Mouse (Mus musculus): ENCODE measurements at regions not wholly inside any gene's neighbourhood (a gene's known extent, or its start where the extent isn't known, plus 50 kb on each side); places are given as distances from the start of the nearest gene placed in this dataset.

DNA sequence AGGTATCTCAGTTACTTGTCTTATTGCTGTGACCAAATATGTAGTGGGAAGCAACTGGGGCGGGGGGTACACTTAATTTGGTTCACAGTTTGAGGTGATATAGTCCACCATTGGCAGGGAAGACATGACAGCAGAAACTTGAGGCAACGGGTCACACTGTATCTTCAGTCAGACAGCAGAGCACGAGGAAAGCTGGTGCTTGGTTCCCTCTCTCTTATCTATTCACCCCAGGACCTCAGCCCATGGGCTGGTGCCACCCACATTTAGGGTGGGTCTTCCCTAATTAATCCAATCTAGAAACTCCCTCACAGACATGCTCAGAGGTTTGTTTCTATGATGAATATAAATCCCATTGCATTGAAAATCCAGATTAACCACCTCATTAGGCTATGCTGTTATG lies 56.5 kb downstream of the Otud1 start:
- DNase-seq (ENCODE audit: extremely low spot score in 1 of 2, low spot score in 1 of 2) = no peak

DNA sequence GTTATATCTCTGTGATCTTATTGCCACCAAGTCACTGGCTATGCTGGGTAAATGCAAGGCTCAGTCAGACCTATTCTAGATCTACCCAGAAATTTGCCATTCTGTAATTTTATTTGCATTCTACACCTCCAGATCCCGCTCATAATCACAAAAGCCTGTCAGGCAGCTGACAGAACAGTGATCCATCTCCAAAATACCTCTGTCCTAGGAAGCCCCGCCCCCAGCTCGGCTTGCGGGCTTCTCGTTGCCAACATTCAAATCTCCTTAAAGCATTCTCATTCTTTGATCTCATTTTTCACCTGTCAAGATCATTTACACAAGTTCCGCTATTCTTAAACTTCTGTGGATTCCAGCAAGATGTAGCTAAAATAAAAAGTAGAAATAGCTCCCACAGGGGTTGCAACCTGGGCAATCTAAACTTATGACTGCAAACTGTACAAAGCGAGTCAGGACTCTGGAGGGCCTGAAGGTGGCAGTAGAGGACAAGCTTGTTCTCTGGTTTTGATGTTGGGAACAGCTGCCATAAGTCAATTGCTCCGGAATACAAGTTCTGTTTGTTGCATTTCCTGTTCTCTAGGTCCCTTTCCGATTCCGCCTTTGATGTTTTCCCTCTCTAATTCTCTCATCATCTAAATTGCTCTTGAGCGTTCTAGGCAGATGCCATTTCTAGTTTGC lies 58.1 kb downstream of the Otud1 start:
- peak; percentile 30 to 81 for DNase-seq (ENCODE audit: extremely low spot score in 1 of 2, low spot score in 1 of 2)

- no peak for DNase-seq (ENCODE audit: extremely low spot score in 1 of 2, low spot score in 1 of 2)
Observed at GRCm38 (mm10) chr2:19716388-19716787, 58.8 kb downstream of the Otud1 start.

DNA sequence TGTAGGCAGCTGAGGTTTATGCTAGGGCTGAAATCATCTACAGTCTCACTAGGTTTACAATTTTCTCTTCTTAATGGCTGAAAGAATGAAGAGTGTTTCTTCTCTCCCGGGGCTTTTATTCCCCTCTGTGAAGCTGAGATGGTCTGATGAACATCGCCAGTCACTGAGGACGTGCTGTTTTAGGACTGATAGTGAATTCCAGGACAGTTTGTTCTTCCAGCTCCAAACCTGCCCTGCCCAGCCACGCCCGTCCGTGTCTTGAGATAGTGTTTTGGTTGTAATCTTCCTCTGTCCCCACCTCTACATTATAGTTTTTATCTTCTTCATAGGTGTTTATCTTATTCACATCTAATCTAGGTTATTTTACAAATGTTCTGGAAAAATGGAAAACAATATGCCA lies 68.5 kb downstream of the Otud1 start:
- no peak for DNase-seq (ENCODE audit: extremely low spot score in 1 of 2, low spot score in 1 of 2)

GRCm38 (mm10) chr2:19726904-19727303 lies 69.4 kb downstream of the Otud1 start:
- DNase-seq (ENCODE audit: extremely low spot score in 1 of 2, low spot score in 1 of 2) = peak in 1 of 2 experiments; percentile 62

GRCm38 (mm10) chr2:19732922-19733859 lies 75.6 kb downstream of the Otud1 start:
- no peak for DNase-seq (ENCODE audit: extremely low spot score in 1 of 2, low spot score in 1 of 2)

- DNase-seq (ENCODE audit: extremely low spot score in 1 of 2, low spot score in 1 of 2) = no peak
Observed at GRCm38 (mm10) chr2:19734164-19734870, 76.8 kb downstream of the Otud1 start.

DNA sequence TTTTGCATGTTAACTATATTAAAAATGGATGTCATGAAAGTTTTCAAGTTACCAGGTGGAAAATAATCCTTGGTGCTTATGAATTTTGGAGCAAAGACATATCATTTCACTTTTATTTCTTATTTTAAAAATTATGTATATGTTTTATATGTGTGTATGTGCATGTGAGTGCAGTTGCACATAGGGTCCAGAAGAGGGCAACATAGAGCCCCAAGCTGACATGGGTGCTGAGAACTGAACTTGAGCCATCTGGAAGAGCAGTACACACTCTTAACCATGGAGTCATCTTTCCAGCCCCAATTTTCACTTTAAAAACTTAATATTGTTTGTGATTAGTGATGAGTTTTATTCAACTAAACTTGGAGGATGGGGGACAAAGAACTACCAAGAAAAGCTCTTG lies 84.0 kb downstream of the Otud1 start:
- DNase-seq (ENCODE audit: extremely low spot score in 1 of 2, low spot score in 1 of 2) = no peak

DNA sequence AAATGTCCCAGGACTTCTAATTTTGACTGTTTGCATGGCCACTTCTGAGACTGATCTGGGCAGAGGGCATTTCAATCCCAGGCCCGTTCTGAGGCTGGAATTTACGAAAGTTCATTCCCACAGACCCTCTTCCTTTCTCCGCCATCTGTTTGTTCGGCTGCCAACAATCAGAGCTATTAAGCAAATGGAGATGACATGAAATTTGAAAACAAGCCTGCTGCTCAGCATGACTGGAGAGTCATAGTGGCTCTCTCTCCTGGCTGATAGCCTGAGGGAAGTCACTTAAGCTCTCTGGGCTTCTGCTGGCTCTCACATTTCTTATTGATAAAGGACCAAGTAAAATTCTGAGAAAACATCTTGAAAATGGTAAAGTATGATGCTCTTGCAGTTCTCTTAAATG lies 85.9 kb downstream of the Otud1 start:
- no peak for DNase-seq (ENCODE audit: extremely low spot score in 1 of 2, low spot score in 1 of 2)

- no peak for DNase-seq (ENCODE audit: extremely low spot score in 1 of 2, low spot score in 1 of 2)
Observed at GRCm38 (mm10) chr2:19744986-19745660, 87.6 kb downstream of the Otud1 start.

- DNase-seq (ENCODE audit: extremely low spot score in 1 of 2, low spot score in 1 of 2) = peak; percentile 9 to 22
Observed at GRCm38 (mm10) chr2:19752753-19753152, 95.2 kb downstream of the Otud1 start.

GRCm38 (mm10) chr2:19753479-19753878 lies 95.9 kb downstream of the Otud1 start:
- DNase-seq (ENCODE audit: extremely low spot score in 1 of 2, low spot score in 1 of 2) = peak in 1 of 2 experiments; percentile 60

DNA sequence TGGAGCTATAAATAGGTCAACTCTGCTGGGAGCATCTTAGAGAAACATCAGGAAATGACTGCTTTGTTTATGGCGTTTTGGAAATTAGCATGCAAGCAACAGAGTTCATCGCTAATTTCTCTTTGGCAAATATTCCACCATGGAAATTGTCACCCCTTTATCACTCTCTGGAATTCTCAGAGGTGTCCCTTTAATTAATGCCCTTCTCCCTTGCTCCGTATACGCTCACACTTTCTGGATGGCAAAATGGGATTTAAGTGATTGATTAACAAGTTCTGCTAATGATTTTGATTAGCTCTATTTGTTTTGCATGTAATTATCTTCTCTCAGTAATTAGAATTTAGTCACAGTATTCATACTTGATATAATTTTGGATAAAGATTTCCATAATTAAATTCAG lies 100.4 kb downstream of the Otud1 start:
- no peak for DNase-seq (ENCODE audit: extremely low spot score in 1 of 2, low spot score in 1 of 2)

- DNase-seq (ENCODE audit: extremely low spot score in 1 of 2, low spot score in 1 of 2) = peak in 1 of 2 experiments; percentile 58
Observed at GRCm38 (mm10) chr2:19759169-19759568, 101.6 kb downstream of the Otud1 start.

DNA sequence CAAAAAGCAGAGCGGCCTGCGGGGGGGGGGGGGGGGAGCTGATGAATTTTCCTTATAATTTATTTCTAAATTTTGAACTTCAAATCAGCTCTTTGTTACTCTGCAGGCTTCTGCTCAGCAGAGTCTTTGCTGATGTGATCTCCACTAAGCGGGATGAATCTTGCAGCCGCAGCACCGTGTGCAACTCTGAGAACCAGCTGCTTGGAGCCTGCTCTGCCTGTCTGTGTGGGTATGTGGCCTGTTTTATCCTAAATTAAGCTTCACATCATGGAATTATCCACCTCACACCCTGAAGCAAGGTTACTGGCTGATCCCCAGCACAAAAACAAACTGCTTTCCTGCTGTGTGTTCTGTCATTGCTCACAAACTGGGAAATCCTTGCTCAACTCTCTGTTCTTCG lies 102.0 kb downstream of the Otud1 start:
- peak; percentile 12 to 34 for DNase-seq (ENCODE audit: extremely low spot score in 1 of 2, low spot score in 1 of 2)

DNA sequence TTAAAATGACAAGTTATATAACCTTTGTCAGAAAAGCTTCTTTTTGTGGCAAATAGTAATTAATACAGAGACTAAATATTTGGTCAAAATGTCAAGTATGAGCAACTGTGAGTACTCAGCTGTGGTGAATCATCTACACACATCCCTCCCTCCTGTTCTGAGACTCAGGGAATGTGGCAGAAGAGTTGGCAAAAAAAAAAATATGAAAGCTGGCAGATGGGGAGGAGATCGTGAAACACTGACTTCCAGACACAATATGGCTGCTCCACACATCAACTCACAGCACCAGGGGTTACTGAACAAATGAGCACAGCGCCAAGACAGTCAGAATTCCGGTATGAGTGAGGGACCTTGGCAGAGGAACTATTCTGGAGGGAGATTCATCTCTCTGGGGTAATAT lies 105.4 kb downstream of the Otud1 start:
- DNase-seq (ENCODE audit: extremely low spot score in 1 of 2, low spot score in 1 of 2) = peak; percentile 11 to 50

DNA sequence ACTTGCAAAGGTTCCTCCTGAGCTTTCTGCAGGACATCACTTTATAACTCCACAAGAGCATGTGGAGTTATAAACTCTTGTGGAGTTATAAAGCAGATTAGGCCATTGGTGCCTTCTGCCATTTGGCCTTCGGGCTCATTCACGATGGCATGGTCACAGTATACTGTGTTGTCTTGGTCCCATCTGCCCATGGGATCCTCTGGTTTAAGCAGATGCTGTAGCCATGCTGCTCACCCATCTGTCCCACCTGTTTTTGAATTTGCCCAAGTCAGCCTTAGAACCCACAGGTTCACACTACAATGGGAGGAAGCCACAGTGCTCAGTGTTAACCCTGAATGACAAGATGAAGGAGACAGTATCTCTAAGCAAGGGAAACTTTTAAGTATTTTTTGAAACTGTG lies 124.7 kb upstream of the Etl4 start:
- no peak for DNase-seq (ENCODE audit: extremely low spot score in 1 of 2, low spot score in 1 of 2)

GRCm38 (mm10) chr2:19785663-19786260 lies 123.8 kb upstream of the Etl4 start:
- no peak for DNase-seq (ENCODE audit: extremely low spot score in 1 of 2, low spot score in 1 of 2)

- DNase-seq (ENCODE audit: extremely low spot score in 1 of 2, low spot score in 1 of 2) = no peak
Observed at GRCm38 (mm10) chr2:19792177-19792576, 117.4 kb upstream of the Etl4 start.

GRCm38 (mm10) chr2:19796790-19797189 lies 112.8 kb upstream of the Etl4 start:
- peak in 1 of 2 experiments; percentile 12 for DNase-seq (ENCODE audit: extremely low spot score in 1 of 2, low spot score in 1 of 2)
